Mouse (Mus musculus) midbrain, embryonic 10.5 days (tissue): ENCODE data around the gene Ush2a. TPM values are rescaled to one million over a fixed set of nuclear protein-coding genes. Genes with fewer than 3 reads are reported as not detected.

Source experiments
- DNase-seq: peaks from one replicate; pipeline ENCODE4 v3.0.0-alpha.2; 2017; ENCODE audit warnings: low spot score
- H3K27ac ChIP-seq: fragments of 300-500 bp; sonication (generic); replicated peaks from 2 replicates; pipeline ENCODE4 v1.5.1; 2016; ENCODE audit warnings: mild to moderate bottlenecking
- H3K27me3 ChIP-seq: fragments of 300-500 bp; sonication (generic); 2 replicates; pipeline ENCODE4 v1.6.1; 2016; ENCODE audit warnings: low read depth, mild to moderate bottlenecking; ENCODE audit not compliant: poor library complexity, severe bottlenecking
- H3K36me3 ChIP-seq: fragments of 300-500 bp; sonication (generic); 2 replicates; pipeline ENCODE4 v1.6.1; 2016; ENCODE audit warnings: mild to moderate bottlenecking, moderate library complexity
- H3K4me1 ChIP-seq: fragments of 300-500 bp; sonication (generic); 2 replicates; pipeline ENCODE4 v1.6.1; 2016
- H3K4me3 ChIP-seq: fragments of 300-500 bp; sonication (generic); 2 replicates; pipeline ENCODE4 v1.5.1; 2016; ENCODE audit warnings: mild to moderate bottlenecking, moderate library complexity
- H3K9me3 ChIP-seq: fragments of 300-500 bp; sonication (generic); replicated peaks from 2 replicates; pipeline ENCODE4 v1.6.1; 2016; ENCODE audit warnings: mild to moderate bottlenecking
- WGBS: fragments of 180-500 bp; shearing (Covaris S2); methylation state at CpG from one replicate; pipeline ENCODE4 v1.1.7; 2016; 5-methylcytosine and 5-hydroxymethylcytosine counted together
- polyA plus RNA-seq: library from polyadenylated mRNA; unstranded; fragments of >200 nt; fragmentation: Nextera tagmentation; extraction: Ambion mirVana; gene quantifications from 2 replicates; pipeline ENCODE4 v1.2.1, GENCODE M21; 2016

Ush2a gene
- polyA plus RNA-seq, 1 experiment from 2014 or later, result 0.12 TPM

- DNase-seq, result no peak
- 94% methylated on average over 8 of the region's 8 CpGs for WGBS
- no peak overlapping the region for H3K4me3 ChIP-seq
- no peaks in the 10 kb centered on the region for H3K4me1 ChIP-seq
- H3K9me3 ChIP-seq, result no peaks in the 10 kb centered on the region
- no peaks in the 10 kb centered on the region for H3K36me3 ChIP-seq
- H3K27ac ChIP-seq, result no peak overlapping the region
- H3K27me3 ChIP-seq, result no peaks in the 10 kb centered on the region
Observed at GRCm38 (mm10) chr1:188518792-188519191, 257.0 kb downstream of the Ush2a start.

DNA sequence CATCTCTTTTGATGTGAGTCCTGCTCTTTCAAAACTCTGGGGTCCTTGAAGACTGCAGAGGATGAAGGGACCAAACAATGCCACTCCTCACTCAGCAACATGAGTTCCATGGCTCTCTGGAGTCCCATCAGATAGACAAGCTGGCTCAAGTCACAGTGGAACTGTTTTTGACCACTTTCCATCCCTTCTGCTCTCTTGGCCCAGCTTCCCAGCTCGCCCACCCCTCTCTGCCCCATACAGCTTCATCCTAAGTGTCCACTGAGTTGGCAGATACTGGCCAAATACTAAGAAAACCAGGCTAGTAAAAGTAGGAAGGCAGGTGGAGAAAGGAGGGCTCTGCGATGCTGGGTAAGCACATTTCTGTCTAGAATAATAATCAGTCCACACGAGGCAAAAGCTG, 265.6 kb downstream of the Ush2a start:
- H3K36me3 ChIP-seq, result no peaks in the 10 kb centered on the region
- H3K9me3 ChIP-seq, result no peaks in the 10 kb centered on the region
- WGBS, result 76% methylated on average over 3 of the region's 3 CpGs
- H3K4me1 ChIP-seq, result no peaks in the 10 kb centered on the region
- H3K4me3 ChIP-seq, result no peak overlapping the region
- no peak overlapping the region for H3K27ac ChIP-seq
- no peaks in the 10 kb centered on the region for H3K27me3 ChIP-seq
- DNase-seq, result no peak

GRCm38 (mm10) chr1:188529606-188530131, 267.8 kb downstream of the Ush2a start:
- 91% methylated on average over 6 of the region's 6 CpGs for WGBS
- Histone ChIP-seq H3K9me3 (no peaks in the 10 kb centered on the region), H3K4me3 (no peak overlapping the region), H3K27ac (no peak overlapping the region), H3K4me1 (no peaks in the 10 kb centered on the region), H3K27me3 (no peaks in the 10 kb centered on the region), H3K36me3 (no peaks in the 10 kb centered on the region)
- no peak for DNase-seq

GRCm38 (mm10) chr1:188537021-188537420, 275.2 kb downstream of the Ush2a start:
- DNase-seq, result no peak
- H3K4me3 ChIP-seq, result no peak overlapping the region
- 88% methylated on average over 1 of the region's 1 CpGs for WGBS
- no peak overlapping the region for H3K27ac ChIP-seq
- H3K9me3 ChIP-seq, result no peaks in the 10 kb centered on the region
- H3K4me1 ChIP-seq, result no peaks in the 10 kb centered on the region
- no peaks in the 10 kb centered on the region for H3K27me3 ChIP-seq
- no peaks in the 10 kb centered on the region for H3K36me3 ChIP-seq

GRCm38 (mm10) chr1:188539621-188540020, 277.8 kb downstream of the Ush2a start:
- H3K9me3 ChIP-seq, result no peaks in the 10 kb centered on the region
- H3K27me3 ChIP-seq, result no peaks in the 10 kb centered on the region
- no peak overlapping the region for H3K27ac ChIP-seq
- no peaks in the 10 kb centered on the region for H3K36me3 ChIP-seq
- 91% methylated on average over 5 of the region's 5 CpGs for WGBS
- no peak for DNase-seq
- no peak overlapping the region for H3K4me3 ChIP-seq
- H3K4me1 ChIP-seq, result no peaks in the 10 kb centered on the region

DNA sequence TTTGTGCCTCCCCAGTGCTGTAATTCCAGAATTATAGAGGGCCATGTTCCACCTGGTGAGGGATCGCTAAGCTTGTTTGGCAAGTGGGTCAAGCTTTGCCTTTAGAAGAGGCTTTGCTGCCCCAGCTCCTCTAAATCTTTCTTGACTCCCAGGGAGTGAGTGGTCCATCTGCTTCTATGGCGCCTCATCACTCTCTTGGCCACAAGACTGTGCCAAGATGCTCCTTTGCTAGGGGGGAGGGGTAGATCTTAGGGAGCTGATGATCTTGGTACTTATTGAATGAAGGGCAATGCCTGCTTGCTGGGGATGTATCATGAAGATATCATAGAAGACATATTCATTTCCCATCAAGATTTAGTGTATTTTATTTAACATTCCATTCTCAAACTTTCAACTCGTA, 279.7 kb downstream of the Ush2a start:
- no peaks in the 10 kb centered on the region for H3K4me1 ChIP-seq
- no peak overlapping the region for H3K27ac ChIP-seq
- no peak overlapping the region for H3K4me3 ChIP-seq
- WGBS, result 94% methylated on average over 3 of the region's 3 CpGs
- no peaks in the 10 kb centered on the region for H3K9me3 ChIP-seq
- no peak for DNase-seq
- no peaks in the 10 kb centered on the region for H3K36me3 ChIP-seq
- no peaks in the 10 kb centered on the region for H3K27me3 ChIP-seq

DNA sequence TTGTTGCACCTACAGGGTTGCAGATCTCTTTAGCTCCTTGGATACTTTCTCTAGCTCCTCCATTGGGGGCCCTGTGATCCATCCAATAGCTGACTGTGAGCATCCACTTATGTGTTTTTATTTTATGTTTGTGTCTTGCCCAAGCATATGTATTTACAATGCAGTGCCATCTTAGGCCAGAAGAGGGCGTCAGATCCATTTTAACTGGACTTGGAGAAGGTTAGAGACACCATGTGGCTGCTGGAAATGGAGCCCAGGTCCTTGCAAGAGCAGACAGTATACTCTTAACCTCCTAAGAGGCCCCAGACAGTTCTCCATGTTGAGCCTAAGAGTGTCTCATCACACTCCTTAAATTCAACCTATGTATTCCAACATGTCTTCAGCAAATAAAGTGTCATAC, 281.5 kb downstream of the Ush2a start:
- no peaks in the 10 kb centered on the region for H3K36me3 ChIP-seq
- 36% methylated on average over 1 of the region's 1 CpGs for WGBS
- H3K9me3 ChIP-seq, result no peaks in the 10 kb centered on the region
- no peak overlapping the region for H3K4me3 ChIP-seq
- H3K27me3 ChIP-seq, result no peaks in the 10 kb centered on the region
- no peak for DNase-seq
- H3K27ac ChIP-seq, result no peak overlapping the region
- H3K4me1 ChIP-seq, result no peaks in the 10 kb centered on the region

- no peak for DNase-seq
- WGBS, result 84% methylated on average over 13 of the region's 13 CpGs
- H3K4me3 ChIP-seq, result no peak overlapping the region
Observed at GRCm38 (mm10) chr1:188549686-188550085, 287.9 kb downstream of the Ush2a start.

DNA sequence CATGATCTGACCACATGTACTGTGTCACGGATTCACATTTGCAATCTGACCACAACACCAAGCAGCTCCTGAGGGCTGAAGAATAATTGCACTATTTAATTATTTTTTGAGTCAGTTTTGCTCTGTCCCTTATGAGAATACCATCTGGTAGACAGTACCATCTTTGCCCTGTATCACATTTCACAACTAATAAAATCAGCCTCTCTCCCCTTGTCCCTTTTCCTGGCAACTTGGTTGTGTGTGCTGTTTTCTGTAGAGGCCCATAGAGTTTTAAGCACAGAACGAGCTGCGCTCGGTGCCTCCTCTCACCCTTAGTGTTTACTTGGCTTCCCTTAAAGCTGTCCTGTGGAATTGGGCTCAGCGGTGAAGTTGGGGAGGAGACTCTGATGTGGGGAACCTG, 290.0 kb downstream of the Ush2a start:
- Histone ChIP-seq H3K36me3 (no peaks in the 10 kb centered on the region), H3K27ac (no peak overlapping the region), H3K27me3 (no peaks in the 10 kb centered on the region), H3K9me3 (no peaks in the 10 kb centered on the region), H3K4me3 (no peak overlapping the region), H3K4me1 (no peaks in the 10 kb centered on the region)
- no peak for DNase-seq
- WGBS, result 96% methylated on average over 5 of the region's 5 CpGs

More at GRCm38 (mm10) chr1:188549686-188550085, 287.9 kb downstream of the Ush2a start:
- H3K9me3 ChIP-seq, result no peaks in the 10 kb centered on the region
- no peaks in the 10 kb centered on the region for H3K36me3 ChIP-seq
- H3K27me3 ChIP-seq, result no peaks in the 10 kb centered on the region
- no peak overlapping the region for H3K27ac ChIP-seq
- no peaks in the 10 kb centered on the region for H3K4me1 ChIP-seq

DNA sequence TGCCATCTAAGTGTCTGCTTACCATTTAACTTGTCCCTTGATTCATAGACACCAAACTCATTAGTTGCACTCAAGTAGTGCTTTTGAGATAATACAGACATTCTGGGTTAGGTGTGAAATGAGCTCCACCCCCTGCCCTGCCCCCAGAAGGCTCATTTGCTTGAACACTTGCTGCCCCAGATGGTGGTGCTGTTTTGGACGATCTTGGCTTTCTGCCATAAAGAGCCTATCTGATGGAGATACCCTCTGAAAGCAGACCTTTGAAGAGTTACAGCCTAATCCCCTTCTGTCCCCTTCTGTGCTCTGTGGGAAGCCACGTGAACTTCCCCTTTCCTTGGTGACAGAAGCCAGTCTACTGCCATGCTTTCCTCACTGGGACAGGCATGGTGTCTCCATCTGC, 297.1 kb downstream of the Ush2a start:
- Histone ChIP-seq H3K27ac (no peak overlapping the region), H3K36me3 (no peaks in the 10 kb centered on the region), H3K9me3 (no peaks in the 10 kb centered on the region), H3K4me1 (0 out of 2 replicates have a peak, but pooled peaks cover 3% of the 10 kb centered on the region), H3K27me3 (no peaks in the 10 kb centered on the region), H3K4me3 (no peak overlapping the region)
- WGBS, result 43% methylated on average over 2 of the region's 2 CpGs
- no peak for DNase-seq

DNA sequence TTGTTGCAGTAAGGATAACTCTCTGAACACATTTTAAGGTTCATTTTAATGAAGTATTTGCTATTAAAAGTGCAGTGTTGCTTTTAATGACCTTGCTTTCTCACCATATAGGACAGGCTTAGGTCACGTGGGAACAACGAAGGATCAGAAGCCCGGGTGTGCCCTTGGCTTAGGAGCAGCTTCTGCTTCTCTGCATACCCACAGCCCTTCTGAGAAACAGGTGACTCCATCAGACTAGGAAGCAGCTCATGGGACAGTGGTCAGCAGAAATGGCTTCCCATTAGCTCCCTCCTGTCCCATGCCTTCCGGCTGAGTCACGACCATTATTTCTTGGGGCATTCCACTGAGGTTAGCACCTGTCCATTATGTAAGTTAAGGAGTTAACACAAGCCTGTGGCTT, 304.4 kb downstream of the Ush2a start:
- Histone ChIP-seq H3K36me3 (no peaks in the 10 kb centered on the region), H3K4me1 (no peaks in the 10 kb centered on the region), H3K27me3 (no peaks in the 10 kb centered on the region), H3K9me3 (no peaks in the 10 kb centered on the region), H3K27ac (no peak overlapping the region), H3K4me3 (no peak overlapping the region)
- 93% methylated on average over 5 of the region's 5 CpGs for WGBS
- no peak for DNase-seq

DNA sequence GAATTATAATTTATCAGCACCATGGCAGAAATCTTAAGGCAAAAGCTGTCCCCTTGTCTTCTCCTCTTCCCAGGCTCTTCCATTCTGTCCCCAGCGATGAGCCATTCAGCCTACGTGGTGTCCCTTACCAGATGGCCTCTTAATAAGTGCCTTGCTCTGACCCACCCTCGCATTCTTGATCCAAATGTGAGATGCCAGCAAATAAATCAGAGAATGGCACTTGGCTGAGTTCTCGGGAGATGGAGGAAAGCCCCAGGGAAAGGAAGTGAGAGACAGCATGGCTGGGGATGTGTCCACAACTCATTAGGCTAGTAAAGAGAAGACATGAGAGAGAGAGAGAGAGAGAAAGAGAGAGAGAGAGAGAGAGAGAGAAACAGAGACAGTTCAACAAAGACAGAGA, 305.7 kb downstream of the Ush2a start:
- Histone ChIP-seq H3K27ac (no peak overlapping the region), H3K9me3 (no peaks in the 10 kb centered on the region)
- 87% methylated on average over 4 of the region's 4 CpGs for WGBS

DNA sequence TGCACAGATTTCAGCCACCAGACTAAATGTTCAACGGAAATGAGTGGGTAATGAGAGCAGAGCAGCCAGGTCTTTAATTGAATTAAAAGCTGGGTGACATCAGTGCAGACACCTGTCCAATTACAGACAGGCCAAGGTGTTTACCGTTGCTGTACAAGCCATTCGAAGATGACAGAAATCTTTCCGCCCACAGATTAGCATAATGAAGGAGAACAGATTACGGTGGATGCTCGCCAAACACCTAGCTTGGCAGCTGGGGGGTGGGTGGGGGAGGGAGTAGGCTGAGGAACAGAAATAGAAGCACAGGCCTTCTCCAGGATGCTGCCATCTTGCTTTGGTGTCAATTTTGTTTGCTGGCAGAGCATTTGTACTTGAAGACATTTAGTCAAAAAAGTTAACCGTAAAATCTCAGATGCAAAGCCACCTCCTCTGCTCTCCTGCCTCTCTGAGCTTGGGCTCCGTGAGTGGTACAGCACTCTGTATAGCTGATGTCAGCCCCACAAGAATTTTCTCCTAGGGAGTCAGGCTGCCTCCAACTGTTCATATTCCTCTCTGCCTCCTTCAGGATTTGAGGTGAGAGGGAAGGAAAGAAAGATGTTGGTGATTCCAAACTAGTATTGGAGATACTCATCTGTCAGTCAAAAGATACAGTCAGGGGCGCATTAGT, 306.6 kb downstream of the Ush2a start:
- no peak for DNase-seq
- WGBS, result 92% methylated on average over 9 of the region's 9 CpGs
- no peaks in the 10 kb centered on the region for H3K36me3 ChIP-seq
- no peaks in the 10 kb centered on the region for H3K9me3 ChIP-seq
- H3K27me3 ChIP-seq, result no peaks in the 10 kb centered on the region
- H3K4me1 ChIP-seq, result no peaks in the 10 kb centered on the region
- H3K4me3 ChIP-seq, result no peak overlapping the region
- no peak overlapping the region for H3K27ac ChIP-seq

More for the DNA sequence above, 305.7 kb downstream of the Ush2a start:
- Histone ChIP-seq H3K27me3 (no peaks in the 10 kb centered on the region), H3K36me3 (no peaks in the 10 kb centered on the region), H3K4me3 (no peak overlapping the region), H3K4me1 (no peaks in the 10 kb centered on the region)
- DNase-seq, result no peak
